Mouse (Mus musculus) stomach, postnatal 0 days (tissue): ENCODE measurements around the gene Phb2. TPM values are rescaled to one million over a fixed set of nuclear protein-coding genes. Genes with fewer than 3 reads are reported as not detected.

ENCODE experiments used
- ATAC-seq: fragments of 200-750 bp; cut with Nextera tagmentation; 2 replicates; pipeline ENCODE4 v1.8.0; 2017; ENCODE audit not compliant: low FRiP score, low TSS enrichment
- DNase-seq: peaks from one replicate; pipeline ENCODE4 v3.0.0-alpha.2; 2016; ENCODE audit warnings: low spot score
- H3K27ac ChIP-seq: fragments of 300-500 bp; sonication (generic); replicated peaks from 2 replicates; pipeline ENCODE4 v1.5.1; 2014; ENCODE audit warnings: mild to moderate bottlenecking, control low read depth
- H3K27me3 ChIP-seq: fragments of 300-500 bp; sonication (generic); 2 replicates; pipeline ENCODE4 v1.6.1; 2014; ENCODE audit warnings: low read length; ENCODE audit not compliant: control insufficient read depth, insufficient read depth
- H3K36me3 ChIP-seq: fragments of 300-500 bp; sonication (generic); 2 replicates; pipeline ENCODE4 v1.6.1; 2014; ENCODE audit warnings: low read length, mixed read lengths; ENCODE audit not compliant: control insufficient read depth, insufficient read depth
- H3K4me1 ChIP-seq: fragments of 300-500 bp; sonication (generic); replicated peaks from 2 replicates; pipeline ENCODE4 v1.6.1; 2014; ENCODE audit warnings: antibody characterized with exemption; ENCODE audit not compliant: control insufficient read depth, insufficient read depth
- H3K4me2 ChIP-seq: fragments of 300-500 bp; sonication (generic); replicated peaks from 2 replicates; pipeline ENCODE4 v1.6.1; 2014; ENCODE audit warnings: low read depth, mild to moderate bottlenecking, control low read depth, moderate library complexity
- H3K4me3 ChIP-seq: fragments of 300-500 bp; sonication (generic); 2 replicates; pipeline ENCODE4 v1.5.1; 2014; ENCODE audit warnings: low read depth, low read length, control low read depth
- H3K9ac ChIP-seq: fragments of 300-500 bp; sonication (generic); 2 replicates; pipeline ENCODE4 v1.6.1; 2014; ENCODE audit warnings: mild to moderate bottlenecking, low read length, control low read depth, mixed read lengths
- H3K9me3 ChIP-seq: fragments of 300-500 bp; sonication (generic); 2 replicates; pipeline ENCODE4 v1.6.1; 2016; ENCODE audit warnings: low read length; ENCODE audit not compliant: control insufficient read depth
- CTCF ChIP-seq: IDR thresholded peaks from 2 replicates; pipeline ENCODE4 v1.5.1; 2016; ENCODE audit warnings: antibody characterized with exemption, low read depth, mild to moderate bottlenecking, moderate library complexity
- EP300 ChIP-seq: optimal IDR thresholded peaks from 2 replicates; pipeline ENCODE3; 2016; ENCODE audit warnings: antibody characterized with exemption
- WGBS: fragments of 180-500 bp; shearing (Covaris S2); extraction: QIAGEN DNeasy Blood & Tissue Kit; methylation state at CpG from one replicate; pipeline ENCODE4 v1.1.7; 2014; 5-methylcytosine and 5-hydroxymethylcytosine counted together
- polyA plus RNA-seq: library from polyadenylated mRNA; unstranded; fragments of >200 nt; fragmentation: Nextera tagmentation; extraction: Ambion mirVana; gene quantifications from 2 replicates; pipeline ENCODE4 v1.2.1, GENCODE M21; 2015

Gene Phb2
- polyA plus RNA-seq, 1 experiment from 2014 or later: 230 TPM

DNA sequence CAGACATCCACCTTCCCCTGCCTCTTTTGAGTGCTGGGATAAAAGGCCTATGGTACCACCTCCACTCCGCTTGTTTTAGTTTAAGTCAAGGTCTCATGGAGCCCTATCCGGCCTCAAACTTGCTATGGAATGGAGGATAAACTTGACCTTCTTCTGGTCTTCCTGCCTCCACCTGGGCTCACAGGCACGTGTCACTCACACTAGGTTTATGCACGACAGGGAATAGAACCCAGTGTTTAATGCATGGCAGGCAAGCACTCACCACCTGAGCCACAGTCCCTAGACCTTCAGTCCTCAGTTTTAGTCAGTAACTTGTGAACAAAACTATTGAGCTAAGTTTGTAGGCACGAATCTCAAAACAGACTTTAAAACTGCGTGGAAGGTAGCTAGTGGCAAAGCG, 18.9 kb downstream of the Phb2 start:
- Histone ChIP-seq H3K36me3 (no peaks in the 10 kb centered on the region), H3K27ac (no peak overlapping the region), H3K4me1 (no peaks in the 10 kb centered on the region; the same call in 1 of the 2 replicates), H3K4me2 (no peak overlapping the region), H3K9me3 (no peaks in the 10 kb centered on the region), H3K4me3 (no peak overlapping the region), H3K27me3 (no peaks in the 10 kb centered on the region), H3K9ac (no peak overlapping the region)
- 85% methylated on average over 7 of the region's 7 CpGs for WGBS
- TF ChIP-seq CTCF (no peak), EP300 (no peak)
- ATAC-seq (no peak), DNase-seq (no peak)

DNA sequence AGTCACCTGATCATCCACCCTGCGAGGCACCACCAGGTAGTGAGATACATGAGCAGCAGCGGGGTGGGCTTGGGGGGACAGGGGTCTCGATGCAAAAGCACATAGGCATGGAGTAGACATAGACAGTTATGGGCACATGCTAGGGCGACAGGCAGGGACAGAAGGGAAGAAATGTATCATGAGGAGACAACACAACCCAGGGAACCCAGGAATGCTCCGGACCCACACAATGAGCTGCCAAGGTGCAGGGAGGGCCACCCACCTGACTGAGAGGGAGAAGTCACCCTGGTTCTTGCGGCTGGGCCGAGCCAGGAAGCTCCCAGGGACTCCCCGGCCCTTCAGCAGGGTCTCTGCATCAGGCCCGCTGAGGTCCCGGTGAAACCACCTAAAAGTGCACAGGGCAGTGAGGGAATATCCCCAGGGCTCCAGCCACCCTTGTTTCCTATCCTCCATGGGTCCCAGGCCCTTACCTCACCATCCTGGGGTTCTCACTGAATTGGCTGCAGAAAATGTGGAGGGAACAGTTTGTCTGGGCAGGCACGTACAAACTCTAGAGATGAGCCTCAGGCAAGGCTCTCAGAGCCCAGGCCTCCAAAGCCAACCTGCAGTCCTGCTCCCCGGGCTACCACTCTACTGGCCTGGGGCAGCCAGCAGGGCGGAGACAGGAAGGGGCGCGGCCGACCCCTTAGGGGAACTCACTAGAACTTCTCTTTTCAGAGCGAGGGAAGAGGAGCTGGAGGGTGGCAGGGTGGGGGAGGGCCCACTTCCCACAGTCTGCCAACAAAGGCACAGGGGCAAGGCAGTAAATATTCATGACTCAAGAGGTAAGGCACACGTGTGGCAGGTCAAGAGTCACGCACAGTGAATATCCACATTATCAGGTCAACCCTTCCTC, 20.6 kb downstream of the Phb2 start:
- no peak overlapping the region for H3K4me3 ChIP-seq

GRCm38 (mm10) chr6:124734417-124734816, 22.3 kb downstream of the Phb2 start:
- TF ChIP-seq CTCF (no peak), EP300 (no peak)
- ATAC-seq (no peak), DNase-seq (no peak)
- Histone ChIP-seq H3K27me3 (no peaks in the 10 kb centered on the region), H3K9ac (no peak overlapping the region), H3K4me2 (no peak overlapping the region), H3K36me3 (no peaks in the 10 kb centered on the region), H3K27ac (no peak overlapping the region), H3K9me3 (no peaks in the 10 kb centered on the region), H3K4me1 (no peaks in the 10 kb centered on the region; the same call in 1 of the 2 replicates), H3K4me3 (no peak overlapping the region)
- WGBS: 88% methylated on average over 3 of the region's 3 CpGs

More for the DNA sequence above, 20.6 kb downstream of the Phb2 start:
- H3K27ac ChIP-seq: no peak overlapping the region
- no peaks in the 10 kb centered on the region for H3K27me3 ChIP-seq
- peak; percentile 46 for DNase-seq
- no peaks in the 10 kb centered on the region for H3K36me3 ChIP-seq
- 56% methylated on average over 19 of the region's 19 CpGs for WGBS
- H3K4me2 ChIP-seq: no peak overlapping the region
- no peak for TF ChIP-seq CTCF
- 0 out of 2 replicates have a peak overlapping the region, but pooled peaks have one; percentile 4 for H3K9ac ChIP-seq
- H3K4me1 ChIP-seq: no peaks in the 10 kb centered on the region; the same call in 1 of the 2 replicates
- no peaks in the 10 kb centered on the region for H3K9me3 ChIP-seq
- ATAC-seq: peak; percentile 28; the same call in 1 of the 2 replicates

DNA sequence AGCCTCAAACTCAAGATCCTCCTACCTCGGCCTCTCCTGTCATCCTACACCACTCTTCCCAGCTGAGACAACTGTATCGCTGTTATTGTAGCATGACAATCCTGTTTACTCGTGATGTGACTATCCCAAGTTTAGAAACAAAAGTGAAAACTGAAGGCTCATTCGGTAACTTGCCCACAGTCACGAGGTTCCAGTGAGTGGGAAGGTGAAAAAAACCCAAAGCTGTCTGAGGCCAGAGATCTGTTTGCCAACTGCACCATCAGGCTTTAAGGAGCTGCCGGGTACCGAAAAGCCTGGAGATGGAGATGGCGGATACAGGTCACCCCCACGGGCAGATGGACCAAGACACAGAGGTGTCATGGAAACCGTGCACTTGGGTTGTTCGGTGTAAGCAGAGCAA, 24.9 kb downstream of the Phb2 start:
- Histone ChIP-seq H3K9me3 (no peaks in the 10 kb centered on the region), H3K4me2 (no peak overlapping the region), H3K36me3 (no peaks in the 10 kb centered on the region), H3K27ac (no peak overlapping the region), H3K9ac (no peak overlapping the region), H3K4me3 (no peak overlapping the region), H3K4me1 (peaks cover 3% of the 10 kb centered on the region), H3K27me3 (no peaks in the 10 kb centered on the region)
- 88% methylated on average over 11 of the region's 11 CpGs for WGBS
- DNase-seq (no peak), ATAC-seq (no peak)
- TF ChIP-seq EP300 (no peak), CTCF (no peak)

- Histone ChIP-seq H3K27me3 (no peaks in the 10 kb centered on the region), H3K4me2 (peak within 1 kb of the TSS; percentile 38), H3K4me1 (peaks cover 3% of the 10 kb centered on the region; the same call in 1 of the 2 replicates), H3K9ac (peak within 1 kb of the TSS; percentile 41), H3K27ac (peak within 1 kb of the TSS; percentile 86), H3K36me3 (peaks cover 9% of the 10 kb centered on the region), H3K9me3 (no peaks in the 10 kb centered on the region), H3K4me3 (no peak within 1 kb of the TSS; the same call in 1 of the 2 replicates)
- DNase-seq (peak; percentile 94), ATAC-seq (peak; percentile 88)
- TF ChIP-seq CTCF (peak; percentile 31), EP300 (no peak)
- 23% methylated on average over 15 of the region's 15 CpGs for WGBS
These were observed 26.4 kb downstream of the Phb2 start, which contains the start of gene Ptpn6 for GRCm38 (mm10) chr6:124738511-124739023. Gene Ptpn6 (minus strand): TSS chr6:124738714.
